Mouse (Mus musculus) testis, adult 10 weeks (tissue): ENCODE results near the gene 1700012B09Rik. TPM values are rescaled to one million over a fixed set of nuclear protein-coding genes. Genes with fewer than 3 reads are reported as not detected.

ENCODE experiments used
- polyA plus RNA-seq: library from polyadenylated mRNA; stranded (reverse); fragments of 350-450 nt; fragmentation: Illumina TruSeq; extraction: RNeasy Lipid Tissue Mini Kit (QIAGEN cat#74804); gene quantifications from one replicate; pipeline ENCODE4 v1.2.3, GENCODE M21; 2014; ENCODE audit warnings: low read depth, low replicate concordance

1700012B09Rik gene
- polyA plus RNA-seq = 364 TPM

GRCm38 (mm10) chr9:14770803-14771471, at the start of gene 1700012B09Rik:
Gene 1700012B09Rik (minus strand): TSS chr9:14771030.

GRCm38 (mm10) chr9:14784039-14785002, 13.5 kb upstream of the 1700012B09Rik start, which contains the start of the genes Mre11a and Ankrd49:
Gene Mre11a (plus strand): TSS chr9:14784654.
Gene Ankrd49 (minus strand): TSS chr9:14784856.

GRCm38 (mm10) chr9:14752001-14752522, 18.8 kb downstream of the 1700012B09Rik start, which contains the start of gene Fut4:
Gene Fut4 (minus strand): TSS chr9:14752393.

GRCm38 (mm10) chr9:14740151-14740924, 30.5 kb downstream of the 1700012B09Rik start, which contains the start of gene Piwil4:
Gene Piwil4 (minus strand): TSS chr9:14740733.

Other genes with a start within 250 kb of the 1700012B09Rik start
- 5.0 TPM for gene Amotl1, start 126.0 kb downstream of the 1700012B09Rik start, polyA plus RNA-seq
- 0.14 TPM for gene Piwil4, start 30.3 kb downstream of the 1700012B09Rik start, polyA plus RNA-seq
- gene Fut4, start 18.6 kb downstream of the 1700012B09Rik start, polyA plus RNA-seq = 0.50 TPM
- 83.5 TPM for gene Mre11a, start 13.6 kb upstream of the 1700012B09Rik start, polyA plus RNA-seq
- 149 TPM for gene Ankrd49, start 13.8 kb upstream of the 1700012B09Rik start, polyA plus RNA-seq
- 0.04 TPM for gene Gpr83, start 89.2 kb upstream of the 1700012B09Rik start, polyA plus RNA-seq
- not detected for gene Izumo1r, start 132.9 kb upstream of the 1700012B09Rik start, polyA plus RNA-seq